Mouse (Mus musculus) layer of hippocampus, postnatal 10 days (tissue): Measurements from ENCODE around the gene 1810010H24Rik. TPM values are rescaled to one million over a fixed set of nuclear protein-coding genes. Genes with fewer than 3 reads are reported as not detected.
"Not testable (repeated sequence)": the region's sequence is repeated elsewhere in the genome, so short reads cannot be mapped to it uniquely, and the experiment has no call there.

ENCODE experiments used
- DNase-seq, 2 experiments: peaks; one replicate each; pipeline ENCODE4 v3.0.0; 2021; ENCODE audit warnings: low spot score in 2 of 2
- total RNA-seq, 2 experiments: library from RNA; stranded (reverse); gene quantifications; 2 replicates each; pipeline ENCODE4 v1.2.3; 2021

The 1810010H24Rik gene
- total RNA-seq, 2 experiments from 2014 or later = 3.0 to 3.9 TPM

DNA sequence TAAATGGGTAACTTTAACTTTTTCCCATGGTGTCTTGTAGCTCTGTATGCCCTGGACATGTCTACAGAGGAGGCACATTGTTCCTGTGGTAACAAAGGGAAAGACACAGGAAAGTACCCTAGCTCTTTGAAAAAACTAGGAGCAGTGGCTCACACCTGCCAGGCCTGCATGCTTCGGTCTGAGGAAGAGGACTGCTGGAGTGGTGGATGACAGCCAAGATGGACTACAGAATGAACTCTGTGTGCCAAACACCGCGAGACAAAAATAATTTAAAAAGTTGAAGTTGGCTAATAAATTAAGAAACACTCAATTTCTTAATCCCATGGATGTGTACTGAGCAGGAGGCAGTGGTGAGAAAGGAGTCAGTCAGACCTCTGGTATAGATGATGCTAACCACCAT lies 15.9 kb downstream of the 1810010H24Rik start:
- DNase-seq = no peak

DNA sequence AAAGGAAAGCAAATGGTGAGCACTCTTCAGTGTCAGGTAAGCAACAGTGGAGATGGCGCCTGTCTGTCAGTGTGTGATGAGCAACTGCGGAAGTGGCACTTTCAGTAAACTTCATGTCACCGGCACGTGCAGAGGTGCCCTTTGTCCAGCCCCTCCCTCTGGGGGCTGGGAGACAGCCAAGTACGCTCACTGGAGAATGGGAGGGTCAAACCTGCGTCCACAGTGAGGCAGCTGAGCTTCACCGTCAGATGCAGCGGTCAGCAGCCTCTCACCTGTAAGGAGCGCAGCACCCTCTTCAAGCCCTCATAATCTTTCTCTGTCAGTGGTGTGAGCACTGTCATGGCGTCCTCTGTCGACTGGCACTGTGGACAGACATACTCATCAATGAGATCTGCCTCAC lies 17.9 kb downstream of the 1810010H24Rik start:
- no peak for DNase-seq

DNA sequence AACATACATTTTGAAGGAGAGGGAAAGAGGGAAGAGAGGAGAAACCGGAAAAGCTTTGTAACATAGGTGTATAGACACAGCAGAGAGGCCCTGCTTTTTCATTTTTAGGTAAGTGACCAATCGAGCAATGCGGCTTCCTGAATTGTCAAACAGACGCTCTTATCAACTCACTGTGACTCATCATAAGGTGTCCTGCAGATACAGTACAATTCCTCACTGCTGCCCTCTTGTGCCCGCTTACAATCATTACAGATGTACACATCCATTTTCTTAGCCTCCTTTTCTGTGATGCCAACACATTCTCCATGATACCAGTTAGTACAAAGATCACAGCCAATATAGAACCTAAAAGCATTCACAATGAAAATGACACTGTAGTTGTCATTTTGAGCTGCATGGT lies 18.8 kb downstream of the 1810010H24Rik start:
- DNase-seq = peak; percentile 72 to 79

DNA sequence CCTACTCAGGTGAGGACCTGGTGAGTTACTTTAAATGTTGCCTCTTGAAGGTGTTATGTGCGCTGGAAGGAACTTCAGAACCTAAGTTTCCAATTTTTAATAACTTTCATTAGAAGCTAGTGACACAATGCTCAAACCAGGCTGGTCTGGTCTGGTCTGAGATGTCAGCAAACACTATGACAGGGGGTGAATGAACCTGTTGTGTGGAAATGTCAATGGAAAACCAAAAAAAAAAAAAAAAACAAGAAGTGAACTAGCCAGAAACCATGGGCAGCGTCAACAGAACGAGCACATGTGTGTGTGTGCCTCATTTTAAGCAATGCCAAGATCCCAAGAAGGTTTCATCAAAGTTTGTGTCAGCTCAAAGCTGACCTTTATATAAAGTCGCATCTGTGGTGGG lies 20.1 kb downstream of the 1810010H24Rik start:
- no peak for DNase-seq

DNA sequence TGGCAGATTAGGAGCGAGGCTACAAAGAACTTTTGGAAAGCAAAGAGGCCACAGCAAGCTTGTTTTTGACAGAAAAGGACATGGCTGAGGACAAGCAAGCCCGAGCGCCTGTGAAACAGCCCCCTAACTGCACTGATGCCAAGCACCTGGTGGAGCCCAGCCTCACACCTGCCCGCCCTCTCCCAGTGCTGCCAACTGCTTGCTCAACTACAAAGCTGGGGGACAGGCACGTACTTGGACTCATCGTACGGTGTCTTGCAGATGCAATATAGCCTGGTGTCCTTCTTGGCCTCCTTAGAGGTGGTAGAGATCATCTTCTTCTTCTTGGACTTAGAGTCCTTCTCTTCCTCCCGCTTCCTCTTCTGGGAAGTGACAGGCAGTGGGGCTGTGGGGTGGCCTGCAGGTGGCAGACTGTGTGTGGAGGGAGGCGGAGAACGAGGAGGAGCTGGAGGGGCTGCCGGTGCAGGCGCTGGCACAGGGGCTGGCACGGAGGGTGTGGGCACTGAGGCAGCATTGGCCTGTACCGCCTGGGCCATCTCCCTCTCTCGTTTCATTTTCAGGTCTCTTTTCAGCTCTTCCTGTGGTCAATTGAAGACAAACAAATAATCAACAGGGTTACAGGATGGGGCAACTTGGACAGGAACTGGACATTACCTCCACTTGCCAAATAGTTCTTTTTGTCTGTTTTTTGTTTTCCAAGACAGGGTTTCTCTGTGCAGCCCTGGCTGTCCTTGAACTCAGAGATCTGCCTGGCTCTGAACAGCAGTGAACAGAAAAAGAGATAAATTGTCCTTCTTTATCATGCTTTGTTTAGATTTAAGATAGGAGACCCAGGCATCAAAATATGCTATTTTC lies 21.5 kb downstream of the 1810010H24Rik start:
- DNase-seq = no peak

DNA sequence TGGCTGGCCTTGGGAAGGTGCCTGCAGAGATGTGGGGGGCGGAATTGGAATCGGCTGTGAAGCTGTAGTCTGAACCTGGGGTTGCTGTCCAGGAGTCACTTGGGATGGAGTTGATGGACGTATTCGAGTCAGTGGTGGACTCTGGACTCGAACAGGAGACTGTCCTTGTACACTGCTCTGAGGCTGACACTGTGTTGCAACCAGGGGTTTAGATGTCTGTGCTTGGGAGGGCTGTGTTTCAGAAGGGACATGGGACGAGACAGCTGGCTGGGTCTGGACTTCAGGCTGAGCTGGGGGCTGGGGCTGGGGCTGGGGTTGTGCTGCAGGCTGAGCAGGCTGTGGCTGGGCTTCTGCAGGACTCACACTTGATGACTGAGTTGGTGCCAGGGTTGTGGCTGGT lies 29.4 kb downstream of the 1810010H24Rik start:
- DNase-seq = no peak

DNA sequence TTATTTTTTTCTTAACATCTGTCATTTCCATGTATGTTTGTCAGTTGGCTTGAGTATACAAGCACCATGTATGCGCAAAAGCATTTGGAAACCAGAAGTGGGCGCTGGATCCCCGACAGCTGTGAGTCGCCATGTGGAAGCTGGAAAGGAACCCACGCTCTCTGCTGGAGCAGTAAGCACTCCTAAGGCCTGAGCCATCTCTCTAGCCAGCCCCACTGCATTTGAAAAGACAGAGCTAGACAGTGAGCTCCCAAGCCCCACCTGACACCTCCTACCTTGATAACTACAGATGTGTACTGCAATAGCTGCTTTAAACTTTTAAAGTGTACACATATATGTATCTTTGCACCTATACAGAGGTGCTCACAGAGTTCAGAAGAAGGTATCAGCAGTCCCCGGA lies 31.9 kb downstream of the 1810010H24Rik start:
- no peak for DNase-seq

DNA sequence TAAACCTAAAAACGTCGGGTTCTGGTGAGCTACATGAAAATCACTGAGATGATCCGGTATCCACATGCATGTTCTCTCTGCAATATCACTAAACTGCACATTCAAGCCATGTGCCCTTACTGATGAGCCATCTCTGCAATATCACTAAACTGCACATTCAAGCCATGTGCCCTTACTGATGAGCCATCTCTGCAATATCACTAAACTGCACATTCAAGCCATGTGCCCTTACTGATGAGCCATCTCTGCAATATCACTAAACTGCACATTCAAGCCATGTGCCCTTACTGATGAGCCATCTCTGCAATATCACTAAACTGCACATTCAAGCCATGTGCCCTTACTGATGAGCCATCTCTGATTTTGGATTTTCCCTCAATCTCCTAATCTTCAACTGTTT lies 34.2 kb downstream of the 1810010H24Rik start:
- DNase-seq = not testable (repeated sequence)

DNA sequence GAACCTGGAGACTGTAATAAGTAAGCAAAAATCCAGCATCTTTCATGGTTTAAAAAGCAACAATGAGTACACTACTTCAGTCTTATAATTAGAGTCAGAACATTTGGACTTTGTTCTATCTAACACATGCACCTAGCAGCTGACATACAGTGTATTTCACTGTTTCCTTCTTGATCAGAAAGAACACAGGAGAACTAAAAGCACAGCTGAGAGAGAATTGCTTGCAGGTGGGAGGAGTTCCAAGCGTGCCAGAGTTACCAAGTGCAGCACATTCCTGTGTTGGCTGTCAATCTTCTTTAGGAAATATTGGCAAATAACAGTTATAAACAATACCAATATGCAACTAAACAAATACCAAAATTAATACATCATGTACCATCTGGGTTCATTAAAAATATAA lies 35.5 kb downstream of the 1810010H24Rik start:
- no peak for DNase-seq

DNA sequence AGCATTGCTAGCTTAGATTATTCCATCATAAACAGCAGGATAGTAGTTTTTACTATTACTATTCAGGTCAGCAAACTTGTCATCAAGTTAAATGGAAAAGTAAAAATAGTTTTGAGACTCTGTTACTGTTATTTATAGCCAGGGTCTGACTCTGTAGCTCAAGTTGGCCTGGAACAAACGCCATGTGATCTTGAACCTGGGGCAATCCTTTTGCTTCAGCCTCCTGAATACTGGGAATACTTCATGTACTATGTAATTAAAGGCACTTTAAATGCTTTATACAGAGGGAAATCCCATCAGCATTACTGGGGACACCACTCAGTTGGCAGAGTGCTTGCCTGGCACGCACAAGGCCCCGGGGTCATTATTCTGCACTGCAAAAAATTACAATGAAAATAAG lies 37.6 kb downstream of the 1810010H24Rik start:
- DNase-seq = no peak

DNA sequence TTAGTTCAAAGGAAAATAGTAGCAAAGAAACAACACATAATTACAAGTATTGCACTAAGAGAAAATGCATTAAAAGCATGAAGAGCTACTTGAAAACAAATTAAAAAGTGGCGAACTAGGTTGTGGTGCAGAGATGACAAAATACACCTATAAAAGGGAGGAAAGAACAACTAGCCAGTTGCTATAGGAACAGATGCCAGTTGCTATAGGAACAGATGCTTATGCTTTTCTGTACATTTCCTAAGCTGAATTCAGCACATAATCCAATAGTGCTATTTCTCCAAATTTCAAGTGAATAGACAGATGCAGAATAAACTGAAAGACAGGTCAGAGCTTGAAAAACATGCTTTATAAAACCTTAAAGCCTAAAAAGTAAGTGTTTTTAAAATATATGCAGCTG lies 39.1 kb downstream of the 1810010H24Rik start:
- no peak for DNase-seq

DNA sequence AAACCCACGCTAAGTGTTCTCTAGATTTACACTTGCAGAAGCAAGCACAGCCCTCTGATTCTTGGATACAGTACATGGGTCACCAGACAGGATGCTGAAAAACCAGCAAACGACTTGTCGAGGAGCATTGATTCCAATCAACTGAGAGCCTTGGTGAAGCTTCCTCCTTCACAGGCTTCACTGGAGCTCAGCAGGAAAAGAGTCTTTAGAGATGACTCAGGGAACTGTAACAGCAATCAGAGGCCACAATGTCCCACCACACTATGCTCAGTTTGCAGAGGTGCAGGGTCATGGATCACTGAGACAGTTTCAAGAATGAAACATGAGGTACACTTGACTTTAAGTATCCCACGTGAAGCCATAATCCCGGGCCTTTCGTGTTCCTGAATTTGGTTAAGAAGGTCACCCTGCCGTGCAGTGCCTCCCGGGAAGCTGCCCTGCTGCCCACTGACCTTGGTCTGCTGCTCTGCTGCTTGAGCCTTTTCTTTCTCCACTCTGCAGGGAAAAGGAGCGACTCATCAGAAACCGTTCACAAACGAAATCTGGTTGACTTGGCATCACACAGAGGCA lies 39.8 kb downstream of the 1810010H24Rik start:
- DNase-seq = no peak

Other genes with a start within 250 kb of the 1810010H24Rik start
- 1 to 10 TPM; 3.9 to 5.6 TPM for gene Polg2, start 246.1 kb upstream of the 1810010H24Rik start, total RNA-seq
- 100 to 1,000 TPM; 692 to 786 TPM for gene Ddx5, start 236.5 kb upstream of the 1810010H24Rik start, total RNA-seq
- gene Cep95, start 236.4 kb upstream of the 1810010H24Rik start, total RNA-seq = 10 to 100 TPM; 11.3 to 12.9 TPM
- gene Smurf2, start 105.0 kb upstream of the 1810010H24Rik start, total RNA-seq = 10 to 100 TPM; 29.5 to 31.1 TPM
- gene Kpna2, start 26.1 kb upstream of the 1810010H24Rik start, total RNA-seq = 10 to 100 TPM; 47.2 to 47.7 TPM
- gene Bptf, start 106.4 kb downstream of the 1810010H24Rik start, total RNA-seq = 10 to 100 TPM; 66.8 to 68.4 TPM
- 10 to 100 TPM; 24.8 to 25.9 TPM for gene Nol11, start 163.7 kb downstream of the 1810010H24Rik start, total RNA-seq